Mouse (Mus musculus) stomach, postnatal 0 days (tissue): Measurements from ENCODE around the gene Tcf7.

Experiments
- CTCF ChIP-seq: IDR thresholded peaks from 2 replicates; pipeline ENCODE4 v1.5.1; 2016; ENCODE audit warnings: antibody characterized with exemption, low read depth, mild to moderate bottlenecking, moderate library complexity
- EP300 ChIP-seq: optimal IDR thresholded peaks from 2 replicates; pipeline ENCODE3; 2016; ENCODE audit warnings: antibody characterized with exemption

GRCm38 (mm10) chr11:52319664-52320063 is 36.9 kb upstream of the Tcf7 start:
- TF ChIP-seq CTCF (no peak), EP300 (no peak)
